Mouse (Mus musculus) fibroblast of lung, adult 2 months (primary cell): ENCODE measurements around the gene Gm14226.
A peak's percentile ranks its signal among the peaks of the same experiment; 100 is the strongest.
"Not testable (repeated sequence)": the region's sequence is repeated elsewhere in the genome, so short reads cannot be mapped to it uniquely, and the experiment has no call there.

ENCODE experiments used
- DNase-seq: peaks from one replicate; pipeline ENCODE4 v3.0.0-alpha.2; 2011; ENCODE audit warnings: low read depth

Gm14226 gene

GRCm38 (mm10) chr2:155047452-155048178, 29.5 kb downstream of the Gm14226 start:
- DNase-seq = no peak

DNA sequence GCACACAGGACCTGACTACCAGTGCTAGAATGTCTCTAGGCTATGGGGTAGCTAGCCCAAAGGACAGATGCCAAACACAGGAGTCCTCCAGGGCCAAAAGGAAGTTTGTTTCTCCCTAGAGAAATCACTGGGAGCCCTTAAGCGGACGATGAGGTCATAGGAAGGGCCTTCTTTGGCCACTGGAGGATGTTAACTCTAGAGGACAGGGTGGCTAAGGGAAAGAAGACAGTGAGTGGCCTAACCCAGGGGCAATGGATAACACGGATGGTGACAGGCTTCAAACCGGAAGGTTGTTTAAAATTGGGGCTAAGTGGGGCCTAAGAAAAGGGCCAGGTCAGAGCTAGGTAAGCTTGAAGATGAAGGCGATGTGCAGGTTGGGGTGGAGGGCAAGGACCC, 32.0 kb downstream of the Gm14226 start:
- DNase-seq = no peak

DNA sequence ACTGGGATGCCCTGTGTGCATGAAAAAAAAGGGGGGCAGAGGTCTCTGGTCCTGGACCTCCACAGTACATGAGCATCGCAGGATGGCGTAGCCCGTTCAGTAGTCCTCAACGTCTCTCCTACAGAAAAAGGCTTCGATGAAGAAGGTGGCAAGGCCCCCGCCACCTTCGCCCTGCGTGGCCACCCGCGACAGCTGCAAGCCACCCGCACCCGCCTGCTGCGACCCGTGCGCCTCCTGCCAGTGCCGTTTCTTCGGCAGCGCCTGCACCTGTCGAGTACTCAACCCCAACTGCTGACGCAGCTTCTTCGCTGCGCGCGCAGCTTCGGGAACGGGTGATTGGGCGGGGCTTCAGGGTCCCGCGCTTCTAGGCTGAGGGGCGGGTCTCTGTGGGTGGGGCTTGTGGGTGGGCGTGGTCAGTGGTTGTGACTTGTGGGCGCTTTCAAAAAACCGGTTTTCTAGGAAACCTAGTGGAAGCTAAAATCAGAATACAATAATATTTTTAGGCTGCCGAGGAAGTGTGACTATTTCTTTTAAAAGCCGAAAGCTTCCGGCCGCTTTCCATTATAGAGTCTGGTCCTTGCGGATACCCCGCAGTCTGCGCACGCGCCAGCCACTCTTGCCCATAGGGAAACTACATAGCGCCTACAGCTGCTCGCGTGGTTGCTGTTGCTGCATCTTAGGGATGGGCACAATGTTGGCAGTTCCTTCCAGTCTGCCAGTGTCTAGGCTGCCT, 32.6 kb downstream of the Gm14226 start:
- DNase-seq = peak; percentile 62

DNA sequence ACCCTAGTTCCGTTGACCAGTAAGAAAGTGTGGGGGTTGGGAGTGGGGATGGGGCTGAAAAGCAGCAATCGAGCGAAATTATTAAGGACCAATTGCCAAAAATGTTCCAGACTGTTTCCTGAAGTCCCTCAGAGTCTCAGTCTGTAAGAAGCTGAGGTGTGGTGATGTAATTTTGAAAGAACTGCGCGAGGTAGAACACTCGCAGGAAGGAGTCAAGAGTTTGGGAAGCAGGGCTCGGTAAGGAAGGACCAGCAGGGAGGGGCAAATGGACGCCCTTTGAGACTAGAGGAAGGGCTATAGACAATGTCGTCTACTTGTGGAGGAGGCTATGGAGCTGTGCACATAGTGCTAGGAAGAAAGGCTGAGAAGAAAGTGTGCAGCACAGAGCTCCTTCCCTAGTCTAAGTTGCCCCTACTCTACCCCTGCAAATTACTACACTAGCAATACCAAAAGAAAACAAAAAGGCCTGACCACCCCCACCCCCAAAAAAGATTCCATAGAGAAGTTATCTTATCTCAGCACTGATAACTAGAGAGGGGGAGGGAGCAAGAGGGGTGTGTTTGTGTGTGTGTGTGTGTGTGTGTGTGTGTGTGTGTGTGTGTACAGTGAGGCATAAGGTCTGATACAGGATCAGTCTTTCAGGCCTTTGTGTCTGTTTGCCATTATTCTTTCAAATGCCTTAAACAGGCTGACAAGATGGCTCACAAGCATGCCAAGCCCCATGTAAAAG, 33.7 kb downstream of the Gm14226 start:
- DNase-seq = no peak

DNA sequence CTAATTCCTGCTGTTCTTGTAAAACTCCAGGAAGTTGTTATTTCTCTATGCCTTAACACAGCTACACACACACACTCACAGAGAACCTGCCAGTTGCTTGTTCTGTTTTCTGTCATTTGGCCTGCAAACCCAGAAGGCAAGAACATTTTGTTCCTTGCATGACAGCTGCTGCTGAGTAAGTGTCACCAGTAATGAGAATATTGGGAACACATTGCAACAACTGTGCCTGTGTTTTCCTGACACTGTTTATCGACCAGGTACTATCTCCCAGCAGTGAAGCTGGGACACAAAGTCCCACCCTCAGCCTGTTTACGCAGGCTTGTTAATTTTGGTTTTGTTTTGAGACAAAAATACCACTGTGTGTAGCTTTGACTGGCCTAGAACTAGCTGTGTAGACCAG, 34.6 kb downstream of the Gm14226 start:
- DNase-seq = no peak

- not testable (repeated sequence) for DNase-seq
Measured at GRCm38 (mm10) chr2:155053512-155053911, 35.4 kb downstream of the Gm14226 start.

DNA sequence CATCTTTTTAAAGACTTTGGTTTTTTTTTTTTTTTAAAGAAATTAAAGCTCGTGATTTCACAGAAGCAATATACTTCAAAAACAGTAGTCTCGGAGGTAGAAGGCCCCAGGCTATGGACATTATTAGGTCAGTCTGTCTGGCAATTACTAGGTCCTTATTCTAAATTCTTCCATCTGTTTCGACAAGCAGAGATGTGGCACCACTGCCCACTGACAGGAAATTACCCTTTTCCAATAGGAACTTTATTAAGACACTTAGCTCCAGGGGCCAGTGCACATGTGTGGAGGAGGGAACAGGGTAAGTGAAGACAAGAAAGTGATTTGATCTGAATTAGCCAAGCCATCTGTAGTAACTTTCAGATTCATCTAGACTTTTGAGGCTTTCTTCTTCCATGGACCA, 36.6 kb downstream of the Gm14226 start:
- no peak for DNase-seq

DNA sequence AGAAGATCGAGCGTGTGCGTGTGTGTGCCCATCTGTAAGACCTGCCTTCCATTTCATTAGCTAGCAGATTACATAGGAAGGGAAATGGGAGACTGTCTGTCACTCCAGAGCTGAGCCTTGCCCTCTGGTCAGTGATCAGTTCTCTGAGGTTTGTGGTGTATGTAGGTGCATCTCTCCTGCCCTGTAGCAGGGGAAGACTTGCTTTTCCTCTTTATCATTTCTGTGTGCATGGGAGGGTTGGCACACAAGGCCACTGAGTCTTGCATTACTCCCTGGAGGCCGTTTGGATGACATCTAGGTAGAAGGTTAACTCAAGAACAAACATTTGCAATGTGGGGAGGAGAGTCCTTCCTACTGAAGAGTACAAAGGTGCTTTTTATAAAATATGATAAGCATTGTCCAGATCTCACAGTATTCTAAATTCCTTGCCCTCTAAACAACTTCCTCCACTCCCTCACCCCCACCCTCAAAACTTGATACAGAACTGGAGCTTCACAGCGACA, 38.1 kb downstream of the Gm14226 start:
- no peak for DNase-seq

DNA sequence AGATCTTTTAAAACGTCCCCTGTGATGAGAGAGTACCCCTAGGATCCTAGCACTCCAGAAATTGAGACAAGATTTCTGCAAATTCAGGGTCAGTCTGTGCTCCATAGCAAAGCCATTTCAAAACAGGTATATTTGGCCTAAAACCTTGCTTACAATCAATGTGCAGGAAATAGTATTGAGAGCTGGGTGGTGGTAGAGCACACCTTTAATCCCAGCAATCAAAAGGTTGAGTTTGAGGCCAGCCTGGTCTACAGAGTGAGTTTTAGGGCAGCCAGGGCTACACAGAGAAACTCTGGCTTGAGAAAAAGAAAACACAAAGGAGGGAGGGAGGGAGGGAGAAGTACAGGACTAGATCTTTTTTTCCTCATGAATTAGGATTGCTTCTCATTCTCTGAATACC, 39.3 kb downstream of the Gm14226 start:
- no peak for DNase-seq

GRCm38 (mm10) chr2:155071027-155071426, 53.0 kb downstream of the Gm14226 start:
- DNase-seq = no peak

GRCm38 (mm10) chr2:155072353-155073145, 54.5 kb downstream of the Gm14226 start:
- no peak for DNase-seq

DNA sequence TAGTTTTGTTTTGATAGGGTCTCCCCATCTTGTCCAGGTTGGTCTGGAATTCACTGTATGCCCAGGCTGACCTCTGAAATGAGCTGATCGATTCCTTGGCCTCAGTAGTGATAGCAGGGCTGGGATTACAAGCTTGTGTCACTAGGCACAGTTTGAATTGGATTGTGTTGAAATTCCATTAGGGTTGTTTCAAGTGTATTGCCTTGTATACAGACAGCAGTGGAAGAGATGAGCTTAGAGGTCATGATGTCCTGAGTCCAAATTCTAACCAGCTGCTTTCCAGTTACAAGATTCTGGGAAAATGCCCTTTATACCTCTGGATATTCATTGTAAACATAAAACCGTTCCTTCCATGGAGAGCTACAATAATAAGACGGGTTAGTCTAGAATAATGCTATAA, 55.3 kb downstream of the Gm14226 start:
- no peak for DNase-seq

DNA sequence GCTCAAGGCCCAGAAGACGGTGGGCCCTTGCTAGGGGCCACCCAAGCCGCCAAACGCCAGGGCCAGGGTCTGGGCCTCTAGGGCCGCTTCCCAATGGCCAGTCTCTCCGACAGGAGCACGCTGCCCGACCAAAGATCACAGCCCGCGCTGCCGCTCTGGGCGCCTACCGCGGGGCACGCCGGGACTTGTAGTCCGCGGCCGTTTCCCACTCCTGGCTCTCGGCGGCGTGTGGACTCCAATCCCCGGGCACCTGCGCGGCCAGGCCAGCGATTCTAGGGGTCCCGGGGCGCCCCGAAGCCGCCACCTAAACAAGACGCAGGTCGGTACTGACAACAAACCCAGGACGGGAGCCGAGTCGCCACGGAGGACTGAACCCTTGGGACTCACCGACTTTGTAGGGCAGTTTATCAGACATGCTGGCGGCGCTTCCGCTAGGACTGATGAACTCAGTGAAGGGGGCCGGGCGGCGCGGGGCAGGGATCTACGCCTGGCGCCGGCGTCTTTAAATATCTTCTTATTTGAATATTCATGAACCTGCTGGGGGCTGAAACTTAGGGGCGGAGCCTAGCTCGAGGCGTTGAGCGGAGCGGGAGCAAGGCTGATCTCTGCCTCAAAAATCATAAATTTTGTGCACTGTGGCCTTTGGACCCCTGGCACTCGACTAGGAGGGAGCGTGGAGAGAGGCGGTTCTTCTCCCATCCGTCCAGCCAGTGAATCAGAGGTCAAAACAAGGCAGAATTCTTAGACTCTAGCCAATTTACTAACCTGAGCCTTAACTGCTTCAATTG, 56.1 kb downstream of the Gm14226 start, which contains the start of gene Ahcy:
Gene Ahcy (minus strand): TSS at position 520 of the 788 bp plus-strand sequence.
- DNase-seq = peak; percentile 63

- DNase-seq = no peak
Measured at GRCm38 (mm10) chr2:155074766-155075330, 56.8 kb downstream of the Gm14226 start.

- no peak for DNase-seq
Measured at GRCm38 (mm10) chr2:155075649-155076048, 57.6 kb downstream of the Gm14226 start.
